Mouse (Mus musculus) ZHBTc4 (cell line): ENCODE data around the gene Dusp22.
A peak's percentile ranks its signal among the peaks of the same experiment; 100 is the strongest.

Experiments
- DNase-seq: peaks from one replicate; pipeline ENCODE4 v3.0.0-alpha.2; 2011; ENCODE audit warnings: low read depth, low spot score

Gene Dusp22

DNA sequence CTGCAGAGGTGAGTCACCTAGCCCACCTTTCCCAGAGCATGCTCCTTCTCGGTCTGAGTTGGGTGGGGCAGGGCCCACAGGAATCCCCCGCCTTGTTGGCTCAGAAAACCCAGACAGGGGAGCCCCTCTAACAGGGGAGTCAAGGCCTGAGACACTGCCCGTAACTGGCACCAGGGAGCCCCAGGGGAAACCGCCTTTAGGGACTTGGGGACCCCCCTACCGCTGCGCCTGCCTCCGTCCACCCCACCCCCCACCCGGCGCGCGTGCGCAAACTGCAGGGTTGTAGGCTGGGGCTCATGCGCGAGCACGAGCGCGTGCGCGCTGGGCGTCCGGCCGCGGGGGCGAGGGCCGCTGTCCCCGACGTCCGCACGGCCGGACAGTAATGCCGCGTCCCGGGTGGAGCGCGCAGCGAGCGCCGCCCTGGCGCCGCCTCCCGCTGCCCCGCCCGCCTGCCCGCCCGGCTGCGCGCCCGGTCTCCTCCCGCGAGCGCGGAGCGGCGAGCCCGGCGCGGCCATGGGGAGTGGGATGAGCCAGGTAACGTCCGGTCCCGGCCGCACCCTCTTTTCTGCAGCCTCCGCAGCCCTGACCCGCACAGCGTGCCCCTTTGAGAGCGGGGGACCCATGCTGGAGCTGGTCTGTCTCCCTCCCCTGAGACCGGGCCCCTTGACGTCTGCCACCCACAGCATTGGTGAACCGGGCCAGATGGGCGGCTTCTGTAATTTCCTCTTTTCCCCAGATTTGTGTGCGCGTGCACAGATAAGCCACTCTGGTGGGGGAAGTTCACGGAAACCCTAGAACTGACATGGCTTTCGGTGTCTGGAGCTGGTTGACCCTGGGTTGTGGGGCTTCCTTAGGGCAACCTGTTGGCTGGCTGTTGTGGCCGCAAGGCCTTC lies at the start of gene Dusp22:
Gene Dusp22, plus strand, starts transcription at position 387 of the 893 bp plus-strand sequence.
- DNase-seq: peak; percentile 65

DNA sequence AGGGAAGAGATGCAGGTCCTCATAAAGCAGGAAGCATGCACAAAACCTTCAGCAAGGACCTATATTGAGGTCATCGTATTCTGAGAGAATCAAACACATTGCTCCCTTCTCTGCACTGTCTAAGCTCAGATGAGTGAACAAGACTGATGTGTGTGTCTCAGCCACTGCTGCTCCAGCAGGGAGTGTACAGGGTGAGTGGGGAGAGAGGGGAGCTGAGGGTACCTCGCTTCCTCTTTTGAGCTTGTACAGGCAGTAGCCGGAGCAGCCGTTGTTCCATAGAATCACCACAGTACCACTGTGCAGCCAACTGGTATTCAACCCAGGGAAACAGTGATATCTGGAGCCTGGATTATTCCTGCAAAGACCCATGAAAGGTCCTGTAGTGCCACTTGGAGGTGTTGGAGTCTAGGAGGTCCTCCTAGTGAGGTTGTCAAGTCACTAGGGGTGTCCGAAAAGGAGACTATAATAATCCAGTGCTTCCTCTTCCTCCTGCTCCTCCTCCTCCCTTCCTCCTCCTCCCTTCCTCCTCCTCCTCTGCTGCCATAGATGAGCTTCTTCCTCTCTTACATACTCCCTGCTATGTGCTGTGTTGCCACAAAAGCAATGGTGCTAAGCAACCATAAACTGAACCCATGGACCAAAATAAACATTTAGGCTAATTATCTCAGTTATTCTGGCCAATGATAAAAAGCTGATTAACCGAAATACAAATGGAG lies 47.6 kb upstream of the Dusp22 start:
- DNase-seq: no peak

DNA sequence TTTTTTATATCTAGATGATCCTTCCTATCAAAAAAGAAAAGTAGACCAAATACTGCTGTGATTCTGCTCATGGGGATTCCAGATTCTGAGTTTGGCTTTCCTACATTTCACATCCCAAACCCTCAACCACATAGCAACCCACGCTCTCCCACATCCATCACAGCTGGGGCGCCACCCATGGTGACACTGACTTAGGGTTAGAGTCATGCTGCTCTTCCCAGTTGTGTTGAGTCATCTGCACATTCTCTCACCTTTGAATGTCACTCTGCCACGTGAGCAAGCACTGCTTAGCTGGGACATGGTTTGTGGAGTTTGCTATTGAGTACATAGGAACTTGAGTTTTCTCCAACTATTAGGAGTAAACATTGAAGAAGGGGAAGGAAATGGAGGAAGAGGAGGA lies 40.1 kb upstream of the Dusp22 start:
- DNase-seq: peak; percentile 6

DNA sequence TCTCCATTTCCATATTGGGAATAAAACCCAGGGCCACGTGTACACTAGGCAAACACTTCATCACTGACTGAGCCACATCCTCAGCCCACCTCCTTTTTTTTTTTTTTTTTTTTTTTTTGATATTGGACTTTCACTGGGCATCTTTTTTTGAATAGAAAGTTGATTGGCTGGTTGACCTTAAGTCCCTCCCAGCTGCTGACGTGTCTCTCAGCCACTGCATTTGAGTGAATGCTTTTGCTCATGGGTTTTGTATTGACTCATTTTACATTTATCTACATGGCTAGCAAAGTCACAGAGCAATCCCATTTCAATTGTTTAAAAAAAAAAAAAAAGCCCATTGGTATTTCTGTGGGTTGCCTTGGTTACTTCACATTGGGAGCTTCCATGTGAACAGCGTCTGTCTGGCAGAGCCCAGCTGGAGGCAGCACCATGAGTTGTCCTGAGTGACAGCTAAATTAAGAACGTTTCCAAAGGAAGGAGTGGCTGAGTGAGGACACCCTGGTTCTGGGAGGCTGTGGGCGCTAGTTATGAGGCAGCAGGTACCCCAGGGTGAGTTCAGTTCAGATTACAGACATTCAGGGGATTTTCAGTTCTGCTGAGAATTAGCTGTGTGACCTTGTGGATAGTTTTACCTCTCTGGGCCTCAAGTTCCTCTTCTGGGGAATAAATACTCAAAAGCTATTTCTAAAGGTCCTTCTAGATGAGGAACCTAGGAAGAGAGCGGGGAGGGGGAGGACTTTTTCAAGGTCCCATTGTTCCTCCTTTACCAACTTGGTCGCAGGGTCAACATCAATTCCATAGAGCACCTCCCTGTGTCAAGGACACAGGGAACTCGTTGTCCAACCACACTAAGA lies 31.4 kb upstream of the Dusp22 start:
- DNase-seq: no peak

DNA sequence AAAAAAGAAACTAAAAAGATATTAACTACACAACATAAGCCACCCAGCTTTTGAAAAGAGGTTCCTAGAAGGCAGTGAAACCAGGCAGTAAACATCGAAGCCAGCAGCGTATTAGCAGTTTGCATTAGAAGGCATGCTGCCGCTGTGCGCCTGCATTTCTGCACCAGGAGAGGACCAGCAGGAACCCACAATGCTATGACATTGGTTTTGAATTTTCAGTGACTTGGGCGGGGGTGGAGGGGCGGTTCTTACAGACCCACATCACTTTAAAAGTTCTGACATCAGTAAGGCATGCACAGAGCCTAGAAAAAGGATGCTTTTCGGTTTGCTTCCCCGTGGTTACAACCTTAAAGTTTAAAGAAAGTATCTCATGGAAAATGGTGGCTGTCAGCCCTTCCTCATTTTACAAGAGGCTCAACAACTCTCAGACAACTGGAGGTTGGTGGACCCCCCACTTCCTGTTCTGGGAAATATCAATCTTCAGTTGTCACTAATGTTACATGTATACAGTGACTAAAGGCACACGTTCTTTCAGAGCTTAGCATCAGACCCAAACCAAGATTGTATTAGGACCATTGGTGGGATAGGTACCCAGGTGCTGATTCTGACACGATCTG lies 29.9 kb upstream of the Dusp22 start:
- DNase-seq: no peak

DNA sequence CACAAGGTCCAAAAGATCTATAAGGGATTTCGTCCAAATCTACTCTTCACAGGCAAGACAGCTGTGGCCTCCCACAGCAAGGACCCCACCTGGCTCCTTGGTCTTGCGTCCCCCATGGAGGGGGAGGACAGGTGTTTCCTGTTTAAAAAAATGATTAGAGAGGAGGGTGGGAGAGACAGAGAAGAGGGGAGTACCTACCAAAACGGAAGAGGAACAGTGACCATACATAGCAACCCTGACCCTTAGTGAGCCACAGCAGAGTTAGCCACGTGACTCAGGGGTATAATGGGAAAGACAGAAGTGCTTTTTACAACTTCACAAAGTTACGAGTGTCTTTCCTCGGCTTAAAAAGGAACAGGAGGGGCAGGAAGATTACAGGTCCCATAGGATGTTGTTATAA lies 26.8 kb upstream of the Dusp22 start:
- DNase-seq: no peak

DNA sequence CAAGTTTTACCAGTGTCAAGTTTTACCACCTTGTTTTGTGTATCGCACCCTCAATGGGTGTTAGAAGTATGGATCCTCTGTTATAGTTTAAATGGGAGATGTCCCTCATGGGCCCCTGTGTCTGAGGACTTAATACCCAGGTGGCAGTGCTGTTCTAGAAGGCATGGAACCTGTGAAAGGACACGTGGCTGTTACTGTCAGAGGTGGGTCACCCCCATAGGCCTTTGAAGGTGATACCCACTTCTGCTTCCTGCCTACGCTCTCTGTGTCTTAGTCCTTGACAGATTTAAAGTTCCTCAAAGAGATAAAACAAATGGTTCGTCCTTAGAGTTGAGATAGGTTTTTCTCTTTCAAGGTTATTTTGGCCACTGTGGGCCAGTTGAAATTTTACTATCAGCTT lies 23.3 kb upstream of the Dusp22 start:
- DNase-seq: no peak

DNA sequence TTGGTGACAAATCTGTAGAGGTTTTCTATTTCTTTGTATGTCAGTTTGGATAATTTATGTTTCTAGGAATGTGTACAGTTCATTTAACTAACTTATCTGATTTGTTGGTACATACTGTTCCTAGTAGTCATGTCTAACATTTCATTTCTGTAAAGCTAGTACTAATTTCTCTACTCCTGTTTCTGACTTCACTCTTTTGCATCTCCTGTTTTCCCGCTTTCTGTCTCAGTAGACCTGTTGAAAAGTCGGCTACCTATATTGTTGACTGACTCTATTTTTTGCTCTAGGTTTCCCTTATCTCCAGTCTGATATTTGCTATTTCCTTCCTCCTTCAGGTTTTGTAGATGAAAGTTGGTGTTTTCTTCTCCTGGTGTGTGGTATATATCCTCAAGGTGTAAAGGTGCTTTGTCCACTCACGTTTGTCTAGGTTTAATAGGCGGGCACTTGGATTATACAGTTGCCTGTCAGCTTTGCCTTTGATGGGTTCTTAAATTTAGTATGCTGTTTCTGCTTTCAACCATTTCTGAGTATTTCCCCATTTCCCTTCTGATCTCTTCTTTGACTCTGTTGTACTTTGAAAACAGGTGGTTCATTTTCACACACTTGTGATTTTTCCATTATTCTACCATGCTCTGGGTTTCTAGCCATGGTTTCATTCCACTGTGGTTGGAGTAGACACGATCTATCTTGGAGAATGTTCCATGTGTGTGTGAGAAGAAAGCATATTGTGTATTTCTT lies 21.3 kb upstream of the Dusp22 start:
- no peak for DNase-seq

DNA sequence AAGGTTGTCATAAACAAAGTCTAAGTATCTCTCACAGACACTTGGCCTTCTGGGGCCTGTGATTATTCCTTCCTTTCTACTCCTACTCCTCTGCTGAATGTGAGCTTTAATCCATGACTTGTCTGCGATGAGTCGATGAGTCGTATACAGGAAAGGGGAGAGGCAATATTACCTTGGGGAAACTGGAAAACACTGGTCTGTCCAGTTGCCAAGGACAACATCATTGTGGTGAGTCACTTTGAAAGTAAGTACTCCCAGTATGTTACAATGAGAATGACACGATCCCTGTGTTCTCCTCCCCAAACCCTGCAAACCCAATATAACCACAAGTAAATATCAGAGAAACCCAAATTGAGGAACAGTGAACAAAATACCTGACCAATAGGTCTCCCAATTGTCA lies 17.7 kb upstream of the Dusp22 start:
- no peak for DNase-seq

DNA sequence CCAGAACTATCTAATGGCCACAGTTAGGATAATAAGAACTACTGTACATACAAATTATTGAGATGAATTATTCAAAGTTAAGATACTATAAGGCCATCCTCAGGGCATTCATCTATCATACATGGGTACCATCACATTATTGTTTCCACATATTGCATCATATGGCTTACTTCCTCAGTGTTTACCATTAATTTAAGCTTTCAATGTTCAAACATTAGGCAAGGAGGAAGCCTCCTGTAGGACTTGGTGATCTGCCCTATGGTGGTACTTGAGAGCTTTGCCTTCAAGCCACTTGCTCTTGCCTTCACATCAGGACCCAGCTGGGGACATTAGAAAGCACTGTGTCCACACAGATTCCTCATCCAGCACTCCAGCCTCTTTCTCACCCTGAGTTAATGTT lies 11.3 kb upstream of the Dusp22 start:
- no peak for DNase-seq

DNA sequence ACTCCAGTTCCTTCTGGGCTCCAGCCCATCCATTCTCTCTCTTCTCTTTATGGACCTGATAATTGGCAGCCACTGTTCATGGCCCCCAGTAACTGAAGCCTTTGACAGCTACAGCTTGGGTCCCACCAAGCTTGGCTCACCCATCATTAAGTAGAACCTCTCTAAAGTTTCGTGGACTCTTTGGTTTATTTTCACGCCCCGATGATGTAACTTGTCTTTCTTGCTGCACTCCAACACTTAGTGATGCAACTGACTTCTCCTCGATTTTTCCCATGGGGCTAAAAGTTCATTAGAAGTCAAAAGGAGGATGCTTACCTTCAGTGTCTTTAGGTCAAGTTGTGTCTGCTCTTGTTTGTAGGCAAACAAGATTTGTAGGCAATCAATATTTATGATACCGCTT lies 10.6 kb upstream of the Dusp22 start:
- DNase-seq: no peak

DNA sequence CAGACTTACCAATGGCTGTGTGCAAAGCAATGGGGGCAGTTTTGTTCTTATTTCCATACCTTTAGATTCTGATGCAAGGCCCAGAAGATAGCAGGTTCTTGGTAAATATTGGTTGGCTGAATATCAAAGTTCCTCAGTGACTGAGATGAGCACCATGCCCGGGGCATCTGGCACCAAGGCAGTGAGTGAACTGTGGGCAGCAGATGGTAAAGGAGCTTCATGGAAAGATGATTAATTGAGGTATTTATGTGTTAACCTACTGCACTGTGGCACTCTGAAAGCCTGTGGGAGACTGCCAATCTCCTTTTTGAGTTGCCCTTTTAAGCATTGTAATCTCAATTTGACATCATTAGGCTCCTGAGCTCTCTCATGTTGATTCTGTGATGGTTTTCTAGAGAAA lies 9.1 kb upstream of the Dusp22 start:
- no peak for DNase-seq

DNA sequence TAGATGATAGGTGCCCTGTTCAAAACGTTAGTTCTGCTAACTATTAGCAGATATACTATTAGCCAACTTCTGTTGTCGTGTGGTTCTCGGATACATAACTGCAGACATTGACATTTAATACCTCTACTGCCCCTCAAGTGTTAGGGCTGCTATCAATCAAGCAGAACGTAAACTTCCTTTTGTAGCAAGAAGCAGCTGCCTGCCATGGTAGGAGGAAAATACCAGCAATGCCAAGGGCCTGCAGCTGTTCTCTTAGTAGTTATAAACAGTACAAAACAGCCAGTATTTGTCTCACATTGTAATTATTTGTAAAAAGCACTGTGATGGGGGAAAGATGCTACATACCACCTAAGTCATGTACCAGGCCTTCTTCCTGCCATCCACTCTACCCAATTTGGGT lies 6.7 kb upstream of the Dusp22 start:
- DNase-seq: no peak

DNA sequence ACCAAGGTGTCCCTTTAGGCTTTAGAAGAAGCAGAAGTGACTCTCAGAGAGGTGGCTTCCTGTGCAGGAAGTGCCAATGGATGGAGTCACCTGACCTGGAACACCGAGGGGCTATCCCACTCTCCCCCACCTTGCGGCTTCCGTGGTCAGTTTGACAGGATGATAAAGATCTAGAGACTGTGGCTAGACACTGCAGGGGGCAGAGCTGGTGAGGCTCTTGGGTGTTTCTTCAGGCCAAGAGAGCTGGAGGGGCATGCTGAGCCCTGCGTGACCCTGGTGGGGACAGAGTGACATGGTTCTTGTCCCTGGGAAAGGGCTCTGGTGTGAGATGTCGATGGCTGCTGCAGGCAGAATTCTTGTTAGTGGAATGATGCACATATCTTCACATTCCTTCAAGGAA lies 5.3 kb upstream of the Dusp22 start:
- DNase-seq: peak; percentile 14

DNA sequence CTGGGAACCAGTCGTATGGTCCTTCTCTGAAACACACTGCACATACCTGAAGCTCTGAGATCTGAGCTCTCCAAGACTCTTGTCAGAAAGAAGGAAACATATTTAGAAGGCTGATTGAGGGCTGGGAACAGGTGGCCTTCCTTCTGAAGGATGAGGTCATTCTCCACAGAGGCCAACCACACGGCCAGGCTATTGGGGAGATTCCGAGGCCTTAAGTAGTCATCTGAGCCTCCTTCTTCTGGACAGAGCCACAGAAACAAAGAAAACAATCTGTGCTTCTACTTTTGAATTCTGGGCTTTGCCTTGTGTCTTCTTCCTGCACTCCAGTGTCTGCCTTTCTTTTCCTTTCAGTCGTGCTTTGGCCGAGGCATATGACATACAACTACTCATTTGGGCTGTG lies 2.9 kb upstream of the Dusp22 start:
- DNase-seq: no peak

DNA sequence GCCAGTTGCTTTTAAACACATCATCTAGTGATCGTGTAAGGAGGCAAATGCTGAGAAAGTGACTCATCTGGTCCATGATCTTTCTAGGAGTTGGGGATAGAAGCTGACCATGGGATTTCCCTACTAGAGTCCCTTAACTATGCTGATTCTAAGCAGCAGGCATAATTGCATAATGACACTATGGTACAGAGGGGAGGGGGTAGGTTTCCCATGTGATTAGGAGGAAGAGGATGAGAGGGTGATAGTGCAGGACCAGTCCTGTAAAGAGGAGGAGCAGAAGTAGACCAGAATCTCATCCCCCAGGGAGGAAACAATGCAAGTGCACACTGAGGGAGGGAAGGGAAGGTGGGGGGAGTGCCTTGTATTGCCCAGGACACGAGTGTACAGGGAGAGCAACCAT lies 2.0 kb upstream of the Dusp22 start:
- no peak for DNase-seq

DNA sequence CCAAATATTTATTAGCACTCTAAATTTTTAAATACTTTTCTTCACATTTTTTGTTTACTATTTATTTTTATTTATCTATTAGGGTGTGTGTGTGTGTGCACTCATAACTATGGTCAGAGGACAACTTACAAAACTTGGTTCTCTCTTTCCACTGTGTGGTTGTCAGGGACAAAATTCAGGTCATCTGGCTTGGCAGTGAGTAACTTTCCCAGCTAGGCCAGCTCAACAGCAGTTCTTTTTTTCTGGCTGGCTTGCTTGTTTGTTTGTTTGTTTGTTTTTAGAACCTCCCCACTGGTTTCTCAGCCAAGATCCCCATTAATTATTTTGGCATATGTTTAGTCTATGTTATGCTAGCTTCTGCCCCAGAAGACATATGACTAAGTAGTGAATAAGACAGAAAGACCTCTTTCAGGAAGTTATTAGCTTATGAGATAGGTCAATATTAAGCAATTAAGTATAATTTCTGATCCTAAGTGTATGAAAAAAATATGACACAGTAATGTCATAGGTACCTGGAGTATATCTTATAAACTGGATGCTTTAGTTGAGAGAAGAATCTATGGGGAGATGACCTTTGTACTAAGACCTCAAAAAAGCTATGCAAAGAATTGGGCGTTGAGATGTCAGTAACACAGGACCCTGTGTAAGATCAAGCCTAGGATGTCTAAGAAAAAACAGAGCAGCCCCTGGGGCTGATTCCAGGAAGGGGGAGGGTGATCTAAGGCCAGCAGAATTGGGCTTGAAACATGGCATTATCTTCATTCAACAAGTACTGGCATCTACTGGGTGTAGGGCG lies 1.4 kb upstream of the Dusp22 start:
- DNase-seq: peak; percentile 2

DNA sequence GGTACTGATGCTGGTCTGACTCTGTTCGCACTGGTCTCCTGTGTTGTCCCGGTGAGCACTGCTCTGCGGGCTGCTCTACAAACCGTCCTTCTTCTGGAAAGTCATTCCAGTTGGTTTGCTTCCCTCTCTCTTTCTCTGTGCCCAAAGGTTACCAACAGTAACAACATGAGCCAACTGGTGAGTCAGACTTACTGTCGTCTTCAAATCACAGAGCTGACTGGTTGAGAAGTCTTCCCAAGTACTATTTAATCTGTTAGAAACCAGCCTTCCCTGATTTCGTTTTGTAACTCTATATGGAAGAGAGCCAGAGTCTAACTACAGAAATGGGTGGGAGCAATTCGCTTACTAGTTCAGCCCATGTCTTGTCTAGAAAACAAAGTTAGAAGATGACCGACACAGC lies 5.5 kb downstream of the Dusp22 start:
- DNase-seq: no peak

DNA sequence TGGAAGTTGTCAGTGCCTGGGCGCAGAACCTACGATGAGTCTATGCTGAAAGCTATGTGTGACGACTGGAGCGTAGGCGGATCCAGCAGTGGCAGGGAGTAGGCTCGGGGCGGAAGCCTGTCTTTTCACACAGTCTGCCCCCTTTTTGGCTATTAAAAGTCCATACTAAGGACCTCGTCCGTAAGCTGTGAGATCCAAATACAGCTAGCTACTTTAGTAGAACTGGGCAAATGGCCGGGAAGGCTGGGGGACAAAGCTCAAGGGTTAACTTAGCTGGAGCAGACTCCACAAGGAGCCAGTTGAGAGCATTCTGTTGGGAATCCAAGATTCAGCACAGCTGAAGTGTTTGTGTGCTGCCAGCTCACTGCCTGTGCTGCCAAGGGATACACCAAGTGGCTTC lies 6.7 kb downstream of the Dusp22 start:
- no peak for DNase-seq

DNA sequence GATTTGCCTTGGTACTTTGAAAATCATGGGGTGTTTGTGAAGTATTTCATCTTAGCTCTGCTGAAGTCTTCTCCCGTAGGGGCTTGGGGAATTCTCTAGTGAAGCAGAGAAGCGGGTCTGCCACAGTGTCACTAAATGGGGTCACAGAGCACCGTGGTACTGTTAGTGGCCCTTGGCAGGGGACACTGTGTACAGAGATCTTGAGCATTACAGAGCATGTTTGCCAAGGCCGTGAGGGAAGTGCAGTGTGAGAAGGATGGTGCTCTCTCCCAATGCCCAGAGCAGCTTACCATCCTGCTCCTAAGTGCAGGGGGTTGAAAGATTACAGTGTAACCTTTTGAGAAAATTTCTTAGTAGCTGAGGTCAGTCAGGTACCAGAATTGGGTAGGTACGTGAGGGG lies 8.5 kb downstream of the Dusp22 start:
- no peak for DNase-seq
